Mouse (Mus musculus) lung, postnatal 10 days (tissue): ENCODE measurements around the gene Rarb.
"Not testable (repeated sequence)": the region's sequence is repeated elsewhere in the genome, so short reads cannot be mapped to it uniquely, and the experiment has no call there.

Experiments
- DNase-seq: peaks from one replicate; pipeline ENCODE4 v3.0.0; 2021

The Rarb gene

DNA sequence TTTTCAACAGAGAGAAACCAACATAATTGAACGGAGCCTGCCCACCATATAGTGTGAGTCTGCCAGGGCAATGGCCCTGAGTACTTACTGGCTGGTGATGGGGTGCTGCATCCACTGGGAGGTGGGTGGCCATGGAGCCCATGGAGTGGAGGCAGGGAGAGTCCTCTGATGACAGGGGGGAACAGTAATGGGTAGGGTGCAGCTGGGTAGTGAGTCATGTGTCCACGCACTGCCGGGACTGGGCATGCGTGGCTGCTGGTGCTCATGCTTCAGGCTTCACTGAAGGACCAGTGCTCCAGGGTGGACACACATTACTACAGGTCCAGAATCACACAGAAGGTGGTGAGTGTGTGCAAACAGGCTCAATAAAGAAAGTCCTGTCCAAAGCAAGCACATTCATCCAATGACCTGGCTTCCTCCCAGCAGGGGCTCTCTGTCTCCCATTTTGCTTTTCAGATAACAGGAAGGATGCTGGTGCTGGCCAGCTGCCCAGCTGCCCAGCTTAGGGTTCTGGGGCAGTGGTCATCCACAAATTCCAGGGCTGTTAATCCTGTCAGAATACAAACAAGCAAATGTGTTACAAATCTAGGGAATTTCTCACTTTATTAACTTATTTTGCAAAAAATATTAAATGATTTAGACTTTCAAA is at the start of gene Rarb:
TSS of gene Rarb (minus strand) at position 555 of the 649 bp plus-strand sequence.
- DNase-seq: no peak

DNA sequence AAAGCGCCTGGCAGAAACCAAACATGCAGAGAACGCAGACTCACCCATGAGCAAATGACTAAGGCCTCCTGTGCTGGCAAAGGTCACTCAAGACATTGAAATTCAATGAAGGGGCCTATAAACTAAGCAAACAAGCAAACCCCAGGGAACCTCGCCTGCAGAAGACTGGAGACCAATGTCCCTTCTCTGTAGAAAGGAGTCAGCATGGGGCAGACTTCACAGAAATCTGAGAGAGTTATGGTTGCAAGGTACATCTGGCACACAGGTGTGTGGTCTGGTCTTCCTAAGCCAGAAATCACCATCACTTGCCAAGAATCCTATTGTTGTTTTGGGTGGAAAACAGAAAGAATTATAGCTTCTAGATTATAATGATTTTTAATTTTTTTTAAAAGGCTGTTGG is 23.1 kb upstream of the Rarb start:
- DNase-seq: no peak

DNA sequence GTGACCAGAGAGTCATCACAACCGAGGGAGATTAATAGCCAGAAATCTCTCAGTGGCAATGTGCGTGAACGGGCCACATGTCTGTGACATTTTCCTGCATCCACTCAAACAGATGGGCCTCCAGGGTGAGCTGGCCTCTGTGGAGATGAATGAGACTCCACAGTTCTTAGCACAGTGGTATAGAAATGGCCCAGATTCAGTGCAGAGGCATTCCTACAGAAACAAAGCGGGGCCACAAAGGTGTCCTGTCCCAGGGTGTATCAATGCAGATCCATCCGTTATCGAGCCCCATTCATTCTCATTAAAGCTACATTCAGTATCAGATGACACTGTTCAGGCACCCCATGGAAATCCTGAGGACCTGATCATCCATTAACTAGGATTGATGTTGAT is 22.6 kb upstream of the Rarb start:
- no peak for DNase-seq

DNA sequence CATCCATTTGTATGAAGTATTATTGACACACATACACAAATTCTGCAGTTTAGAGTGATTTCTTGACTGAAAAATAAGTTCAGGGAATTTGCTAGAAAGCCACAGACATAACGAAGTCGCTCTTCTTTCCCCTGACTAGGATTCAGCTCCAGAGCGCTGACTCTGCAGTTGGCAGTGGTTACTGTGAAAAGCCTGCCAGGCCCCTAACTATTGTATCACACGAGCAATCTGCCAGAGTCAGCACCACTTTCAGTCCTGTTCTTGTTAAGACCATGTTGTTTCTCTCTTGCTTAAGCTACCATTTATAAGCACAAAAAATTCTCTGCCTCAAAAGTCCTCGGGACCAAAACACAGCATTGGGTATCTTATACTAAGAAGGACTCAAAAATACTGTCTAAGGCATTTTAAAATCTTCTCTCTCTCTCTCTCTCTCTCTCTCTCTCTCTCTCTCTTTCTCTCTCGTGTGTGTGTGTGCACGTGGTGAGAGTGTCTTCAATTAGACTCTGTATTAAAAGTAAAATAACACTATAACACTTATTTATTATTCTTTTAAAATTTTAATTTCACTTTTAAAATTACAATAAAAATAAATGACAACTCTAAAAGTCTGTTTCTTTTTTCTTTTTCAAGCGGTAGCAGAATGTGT is 22.1 kb upstream of the Rarb start:
- DNase-seq: peak; percentile 60

DNA sequence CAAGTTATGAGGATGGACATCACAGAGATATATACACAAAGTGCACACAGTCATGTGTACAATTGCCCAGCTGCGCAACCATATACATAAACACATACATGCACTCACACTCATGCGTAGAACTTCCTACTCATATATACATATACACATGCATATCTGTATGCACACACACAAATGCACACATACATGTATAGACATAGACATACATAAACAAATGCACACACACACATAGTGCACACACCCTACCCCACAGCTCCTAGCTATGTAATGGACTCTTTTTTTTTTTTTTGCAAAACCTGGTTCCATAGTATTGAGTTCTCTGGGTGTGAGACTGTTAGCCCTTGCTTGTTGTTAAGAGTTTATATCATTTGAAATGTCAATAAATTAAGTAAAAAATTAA is 21.2 kb upstream of the Rarb start:
- DNase-seq: no peak

DNA sequence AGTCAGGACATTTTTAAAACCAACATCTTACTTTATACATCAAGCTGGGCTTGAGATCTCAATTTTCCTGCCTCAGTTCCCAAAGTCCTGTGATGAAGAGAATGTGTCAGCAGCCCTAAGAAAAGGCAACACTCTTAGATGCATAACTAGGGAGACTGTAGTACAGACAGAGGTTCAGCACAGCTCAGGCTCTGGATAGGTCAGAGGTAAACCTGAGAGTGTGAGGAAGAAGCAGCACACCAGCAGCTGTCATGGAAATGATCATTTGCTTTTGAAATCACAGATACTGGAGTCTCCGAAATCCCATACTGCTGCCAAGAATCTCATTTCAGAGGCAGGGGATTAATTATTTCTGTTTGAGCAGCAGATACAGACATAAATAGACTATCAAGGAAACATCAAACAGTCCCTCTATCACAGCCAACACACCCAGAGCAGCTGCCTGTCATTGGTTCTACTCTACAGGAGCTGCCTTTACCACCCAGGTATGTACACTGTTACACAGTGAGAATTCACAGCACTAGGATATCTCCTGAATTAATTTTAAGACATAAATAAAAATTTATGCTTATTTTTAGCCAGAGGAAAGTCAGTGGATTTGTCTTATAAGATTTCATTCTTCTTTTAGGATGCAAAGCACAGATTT is 3.7 kb downstream of the Rarb start:
- no peak for DNase-seq

DNA sequence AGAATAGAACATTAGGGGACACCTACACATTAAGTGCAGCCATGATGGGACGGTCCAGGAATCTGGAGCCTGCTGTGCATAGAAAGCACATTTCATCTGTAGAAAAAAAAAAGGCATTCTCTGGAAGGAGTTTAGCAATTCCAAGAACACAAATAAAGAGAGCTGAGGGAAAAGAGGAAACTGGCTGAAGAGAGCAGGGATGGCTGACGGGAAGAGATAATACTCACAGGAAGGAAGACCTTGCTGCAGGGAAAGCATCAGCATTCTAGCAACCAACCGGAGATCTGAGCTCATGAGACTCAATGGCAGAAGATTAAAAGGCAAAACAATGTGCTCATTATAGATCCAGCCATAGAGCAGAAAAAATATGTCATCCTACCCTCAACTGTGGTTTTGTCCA is 12.8 kb downstream of the Rarb start:
- DNase-seq: no peak

DNA sequence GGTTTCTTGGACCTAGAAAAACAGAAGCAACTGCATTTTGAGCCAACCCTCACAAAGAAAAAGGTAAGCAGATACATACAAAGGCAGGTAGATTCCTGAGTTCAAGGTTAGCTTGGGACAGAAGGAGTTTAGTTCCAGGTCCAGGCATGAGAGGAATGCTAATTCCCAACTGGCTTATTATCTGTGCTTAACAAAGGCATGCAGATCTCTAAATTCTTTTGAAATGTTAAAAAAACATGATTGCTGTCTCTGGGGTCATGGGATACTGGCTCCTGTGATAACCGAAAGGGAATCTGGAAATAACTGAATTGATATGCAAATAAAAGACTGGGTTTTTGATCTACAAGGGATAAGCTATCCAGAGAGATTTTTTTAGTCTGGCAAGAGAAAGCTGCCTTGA is 28.8 kb downstream of the Rarb start:
- DNase-seq: no peak

DNA sequence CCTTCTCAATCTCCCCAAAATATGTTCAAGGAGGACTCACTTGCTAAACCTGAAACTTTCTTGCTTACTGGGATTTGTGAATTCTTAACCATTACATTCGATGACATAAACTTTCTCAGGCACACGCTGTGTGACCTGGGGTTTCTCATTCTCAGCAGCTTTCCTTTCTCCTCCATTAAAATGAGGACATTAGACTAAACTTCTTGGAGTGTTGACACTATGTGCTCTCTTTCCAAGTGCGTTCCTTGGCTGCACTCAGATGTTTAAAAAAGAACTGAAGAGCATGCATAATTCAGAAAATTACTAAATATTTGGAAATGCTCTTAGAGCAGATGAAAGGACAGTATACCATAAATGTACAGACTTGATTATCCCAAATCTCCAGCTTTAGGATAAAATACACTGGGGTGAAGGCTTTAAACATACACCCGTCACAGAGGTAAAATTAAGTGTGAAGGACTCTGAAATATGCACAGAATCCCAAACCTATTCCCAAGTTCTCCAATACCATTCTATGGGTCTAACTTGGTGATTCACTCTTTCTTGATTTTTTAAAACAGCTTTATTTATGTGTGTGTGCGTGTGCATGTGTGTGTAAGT is 36.9 kb downstream of the Rarb start:
- DNase-seq: peak; percentile 8

DNA sequence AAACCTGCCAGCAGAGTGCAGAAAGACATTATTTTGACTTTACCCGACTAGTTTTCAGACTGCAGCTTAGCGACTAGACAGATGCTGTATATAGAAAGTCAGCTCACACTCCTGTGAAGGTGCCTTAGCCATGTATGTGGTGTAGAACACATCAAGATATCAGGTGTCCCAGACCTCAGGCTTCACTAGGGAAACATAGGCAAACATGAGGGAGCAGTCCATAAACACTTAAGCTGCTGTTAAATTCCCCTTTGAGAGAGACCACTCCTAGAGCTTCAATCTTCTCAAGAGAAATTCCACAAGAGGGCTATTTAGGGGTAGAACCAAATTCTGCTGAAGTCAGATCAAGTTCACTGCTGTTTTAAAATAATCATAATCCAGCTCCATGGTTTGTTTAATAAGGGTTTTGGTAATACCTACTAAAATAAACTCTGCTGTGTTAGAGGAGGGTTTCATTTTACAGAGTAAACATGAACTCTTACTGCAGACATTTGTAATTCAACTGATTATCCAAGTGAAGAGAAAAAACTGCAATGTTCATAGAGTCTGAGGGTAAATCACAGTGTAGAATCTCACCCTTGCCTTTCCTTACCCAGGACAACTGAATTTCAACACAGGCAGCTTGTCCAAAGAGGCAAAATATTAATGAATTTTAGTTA is 42.1 kb downstream of the Rarb start:
- no peak for DNase-seq

DNA sequence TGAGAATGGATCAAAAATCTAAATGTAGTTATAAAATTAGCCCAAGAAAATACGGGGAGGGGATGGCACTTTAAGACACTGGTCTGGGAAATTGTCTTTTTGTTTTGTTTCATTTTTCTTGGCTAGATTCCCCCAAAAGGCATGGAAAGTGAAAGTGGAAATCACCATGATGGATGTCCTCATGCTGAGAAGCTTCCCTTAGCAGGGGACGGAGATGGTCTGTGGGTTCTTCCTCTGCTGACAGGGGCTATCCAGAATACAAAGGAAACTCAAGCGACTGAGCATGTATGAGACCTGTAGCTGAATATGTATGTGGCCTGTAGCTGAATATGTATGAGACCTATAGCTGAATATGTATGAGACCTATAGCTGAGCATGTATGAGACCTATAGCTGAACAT is 46.0 kb downstream of the Rarb start:
- no peak for DNase-seq

DNA sequence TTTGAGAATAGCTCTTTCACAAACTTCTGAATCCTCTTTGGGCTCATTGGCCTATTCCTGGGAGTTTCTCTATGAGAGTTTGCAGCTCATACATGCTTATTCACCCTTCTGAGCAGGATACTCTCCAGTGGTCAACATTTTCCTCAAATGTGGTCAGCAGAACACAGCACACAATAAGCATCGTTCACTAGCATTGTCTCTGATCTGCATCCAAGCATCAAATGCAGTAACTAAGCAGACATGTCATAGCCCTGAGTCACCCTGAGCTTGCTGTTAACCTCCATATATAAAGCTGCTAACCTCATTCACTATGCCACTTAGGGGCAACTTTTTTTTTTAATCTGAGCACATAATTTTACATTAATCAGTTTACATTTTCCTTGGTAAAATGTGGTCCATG is 53.1 kb downstream of the Rarb start:
- no peak for DNase-seq

DNA sequence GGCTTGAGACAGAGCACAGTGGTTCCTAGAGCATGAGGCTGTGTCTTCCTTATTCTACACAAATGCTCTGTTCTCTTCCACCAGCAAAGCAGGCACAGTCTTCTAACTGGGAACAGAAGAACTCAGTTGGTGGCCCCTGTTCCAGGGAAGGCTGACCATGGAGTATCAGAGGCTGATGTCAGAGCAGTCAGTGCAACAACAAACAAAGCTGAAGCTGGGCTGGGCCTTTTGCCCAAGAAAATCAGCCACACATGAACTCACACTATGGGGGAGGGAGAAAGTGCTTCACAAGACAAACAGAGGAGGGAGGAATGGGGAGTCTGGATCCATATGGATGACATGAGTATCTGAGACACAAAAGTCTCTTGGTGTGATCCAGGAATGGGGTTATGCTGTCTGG is 56.2 kb downstream of the Rarb start:
- DNase-seq: peak; percentile 68

DNA sequence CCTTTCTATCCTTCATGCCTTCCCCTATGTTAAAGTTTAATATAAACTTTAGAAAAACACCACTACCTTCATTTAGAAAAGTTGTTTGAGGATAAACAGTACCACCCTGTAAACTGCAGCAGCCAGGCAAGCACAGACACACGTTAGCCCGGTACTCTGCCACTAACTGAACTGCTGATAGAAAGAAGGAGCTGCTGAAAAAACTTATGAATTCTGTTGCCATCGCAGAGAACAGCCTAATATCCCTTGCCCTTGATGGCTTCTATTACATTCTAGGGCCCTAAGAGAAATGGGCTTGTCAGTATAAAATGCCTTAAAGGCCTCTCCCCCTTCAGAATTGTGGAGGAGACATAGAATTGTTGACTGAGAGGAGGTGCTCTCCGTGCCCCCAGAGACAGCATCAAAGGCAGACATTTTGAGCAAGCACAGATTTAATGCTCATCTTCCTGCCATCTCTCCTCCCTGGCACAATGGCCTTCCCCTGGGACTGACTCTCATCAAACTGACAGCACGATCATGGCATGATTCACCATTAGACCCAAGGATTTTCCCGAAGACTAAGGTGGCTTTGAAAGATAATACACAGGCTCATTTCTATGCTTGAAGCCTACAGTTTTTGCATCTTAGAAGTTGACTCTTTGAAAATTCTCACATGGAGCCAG is 60.1 kb downstream of the Rarb start:
- DNase-seq: no peak

DNA sequence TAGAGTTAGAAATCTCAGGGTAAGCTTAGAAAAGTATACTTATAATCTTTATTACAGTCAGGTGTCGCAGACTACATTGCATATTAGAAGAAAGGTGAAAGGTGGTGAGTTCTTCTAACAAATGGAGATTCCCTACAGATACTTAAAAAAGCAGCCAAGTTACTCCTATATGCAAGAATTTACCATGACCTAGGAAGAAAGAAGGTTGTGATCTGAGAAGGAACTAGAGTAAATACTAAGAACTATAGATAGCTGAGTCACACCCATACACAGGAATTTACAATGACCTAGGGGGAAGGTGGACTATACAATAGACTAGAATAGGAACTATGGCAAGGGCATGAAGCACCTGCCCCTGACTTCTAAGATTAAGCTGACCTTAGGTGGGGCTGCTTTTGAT is 63.4 kb downstream of the Rarb start:
- not testable (repeated sequence) for DNase-seq

DNA sequence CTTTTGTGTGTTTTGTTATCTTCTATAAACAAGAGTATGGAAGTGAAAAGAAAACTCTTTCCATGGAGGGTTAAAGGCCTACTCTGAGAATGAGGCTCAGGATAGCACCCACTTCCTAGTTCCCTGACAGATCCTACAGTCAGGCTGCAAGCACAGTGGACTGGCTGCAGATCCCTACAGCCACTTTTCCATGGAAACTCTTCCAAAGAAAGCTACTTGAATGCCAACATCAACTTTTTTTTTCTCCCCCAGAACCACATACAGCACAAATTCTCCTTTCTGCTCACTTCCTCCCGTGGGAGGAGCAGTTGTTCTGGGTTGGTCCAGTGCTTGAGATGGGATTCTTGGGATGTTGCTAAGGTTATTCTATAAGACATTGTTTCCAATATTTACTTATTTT is 66.3 kb downstream of the Rarb start:
- DNase-seq: no peak

DNA sequence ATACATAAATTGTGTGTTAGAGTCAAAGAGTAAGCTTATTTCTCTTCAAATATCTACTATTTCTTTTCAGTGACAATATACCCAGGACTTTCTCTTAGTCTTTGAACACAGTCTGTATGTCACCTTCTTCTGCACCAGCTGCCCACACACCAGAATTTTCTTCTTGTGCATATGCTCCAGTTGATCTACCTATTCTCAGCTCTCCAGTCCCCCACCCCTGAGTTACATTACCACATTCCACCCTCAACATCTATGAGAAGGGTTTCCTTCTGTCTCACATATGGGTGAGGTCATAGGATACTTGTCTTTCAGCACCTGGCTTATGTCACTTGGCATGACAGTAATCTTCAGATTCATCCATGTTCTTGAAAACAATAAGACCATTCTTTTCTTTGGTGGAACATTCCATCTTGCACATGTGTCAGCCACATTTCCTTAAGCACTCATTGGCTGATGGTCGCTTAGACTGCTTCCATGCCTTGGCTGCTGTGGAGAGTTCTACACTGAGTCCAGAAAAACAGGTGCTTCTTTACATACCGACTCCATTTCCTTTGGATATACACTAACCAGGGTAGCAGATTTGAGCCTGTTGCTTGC is 71.9 kb downstream of the Rarb start:
- DNase-seq: no peak

DNA sequence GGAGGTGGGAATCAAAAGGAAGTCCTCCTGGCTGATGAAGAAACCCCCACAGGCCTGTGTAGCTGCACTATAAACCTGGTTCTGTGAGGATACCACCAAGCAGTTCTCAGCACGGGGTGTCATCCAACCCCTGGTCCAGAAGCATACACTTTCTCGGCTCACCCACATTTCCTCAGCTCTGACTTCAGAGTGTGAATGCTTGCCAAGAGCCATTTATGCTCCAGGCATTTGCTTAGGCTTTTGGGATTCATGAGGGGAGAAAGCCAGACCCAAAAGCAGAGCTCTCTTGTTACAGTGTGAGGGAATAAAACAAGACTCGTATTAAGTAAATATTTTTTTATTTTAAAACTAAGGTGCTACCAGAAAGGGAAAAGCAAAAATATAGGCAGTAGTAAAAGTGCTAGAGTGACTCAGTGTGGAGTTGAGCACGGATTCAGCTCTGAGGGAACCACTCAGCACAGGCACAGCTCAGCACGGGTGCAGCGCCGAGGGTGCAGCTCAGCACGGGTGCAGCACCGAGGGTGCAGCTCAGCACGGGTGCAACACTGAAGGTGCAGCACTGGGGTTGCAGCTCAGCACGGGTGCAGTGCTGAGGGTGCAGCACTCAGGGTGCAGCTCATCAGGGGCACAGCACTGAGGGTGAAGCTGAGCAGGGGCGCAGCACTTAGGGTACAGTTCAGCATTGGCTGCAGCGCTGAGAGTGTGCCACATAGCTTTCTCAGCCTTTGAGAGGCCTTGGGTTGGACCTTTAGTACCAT is 77.8 kb downstream of the Rarb start:
- DNase-seq: peak; percentile 43

DNA sequence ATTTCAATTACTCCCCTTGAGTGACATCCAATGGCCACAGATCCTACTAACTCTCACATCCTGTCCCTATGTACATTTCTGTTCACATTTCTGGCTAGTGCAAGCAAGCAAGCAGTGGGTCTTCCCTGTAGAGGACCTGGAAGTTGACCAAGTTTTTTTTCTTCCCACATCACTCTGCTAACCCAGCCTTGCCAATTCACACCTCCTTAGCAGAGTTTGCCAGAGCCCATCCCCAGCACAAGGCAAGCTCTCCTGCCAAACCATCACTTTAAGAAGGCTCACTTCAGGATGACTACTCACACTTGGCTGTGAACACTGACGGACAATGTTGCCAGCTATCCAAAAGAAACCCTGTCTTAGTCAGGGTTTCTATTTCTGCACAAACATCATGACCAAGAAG is 80.4 kb downstream of the Rarb start:
- DNase-seq: peak; percentile 53

DNA sequence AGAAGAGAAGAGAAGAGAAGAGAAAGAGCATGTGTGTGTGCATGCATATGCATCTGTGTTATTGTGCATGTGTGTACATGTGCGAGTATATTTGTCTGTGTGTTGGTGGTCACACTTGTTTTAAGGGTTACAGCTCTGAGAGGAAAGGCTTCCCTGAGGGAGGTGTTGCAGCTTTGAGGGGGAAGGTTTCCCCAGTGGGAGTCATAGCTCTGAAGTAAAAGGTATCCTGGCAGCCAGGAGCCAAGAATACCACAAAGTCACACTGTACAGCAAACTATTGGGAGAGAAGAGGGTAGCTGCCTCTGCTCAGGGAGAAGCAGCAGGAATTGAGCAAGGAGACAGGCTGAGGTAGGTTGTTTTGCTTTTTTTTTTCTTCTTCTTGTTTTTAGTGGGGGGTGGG is 81.2 kb downstream of the Rarb start:
- DNase-seq: no peak

DNA sequence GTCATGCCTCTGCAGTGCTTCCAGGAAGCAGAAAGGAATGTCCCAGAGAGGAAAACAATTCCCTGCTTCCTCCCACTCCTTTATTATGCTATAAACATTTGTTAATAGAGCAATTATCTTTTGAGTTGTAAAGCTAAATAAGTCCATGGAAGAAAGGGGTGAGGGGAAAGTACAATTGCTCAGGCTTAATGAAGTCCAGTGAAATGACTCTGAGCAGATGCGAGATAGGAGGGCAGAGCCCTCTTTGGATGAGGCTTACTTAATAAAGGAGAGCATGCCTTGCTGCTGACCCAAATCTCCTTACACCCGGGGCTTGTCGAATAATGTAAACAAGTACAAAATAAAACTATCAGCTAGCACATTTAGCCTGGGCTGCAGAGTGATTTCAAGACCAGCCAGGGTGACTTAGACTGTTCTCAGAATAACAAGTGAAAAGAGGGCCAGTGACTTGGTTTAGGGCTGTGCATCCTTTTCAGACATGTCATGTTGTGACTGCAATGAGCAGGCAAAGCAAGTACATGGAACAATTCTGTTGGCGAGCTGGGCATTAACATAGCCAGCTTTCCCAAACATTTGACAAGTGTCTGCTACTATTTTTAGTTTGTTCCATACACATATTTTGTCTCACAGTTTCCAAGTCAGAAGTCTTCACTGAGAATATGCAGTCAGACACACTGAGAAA is 83.5 kb downstream of the Rarb start:
- DNase-seq: peak; percentile 49
